Mouse (Mus musculus): ENCODE results near the gene Gm5134.
"Not testable (repeated sequence)": the region's sequence is repeated elsewhere in the genome, so short reads cannot be mapped to it uniquely, and the experiment has no call there.

- not testable (repeated sequence) for TF ChIP-seq POLR2A (IDR thresholded peaks at IDR 0.05; ENCODE audit: insufficient read depth, low read depth, low read length); CTCF (IDR thresholded peaks at IDR 0.05); EP300 (IDR thresholded peaks at IDR 0.05; ENCODE audit: insufficient read depth, low read depth, low read length)
Observed at GRCm38 (mm10) chr10:75994531-75995210, 40.4 kb downstream of the Gm5134 start.
